Mouse (Mus musculus) forebrain, embryonic 15.5 days (tissue): ENCODE results near the gene Tspyl4. TPM values are rescaled to one million over a fixed set of nuclear protein-coding genes. Genes with fewer than 3 reads are reported as not detected.

Source experiments
- ATAC-seq: fragments of 200-750 bp; cut with Nextera tagmentation; replicated peaks from 2 replicates; pipeline ENCODE4 v1.8.0; 2017; ENCODE audit warnings: mild to moderate bottlenecking, moderate TSS enrichment, moderate library complexity
- H3K27ac ChIP-seq: fragments of 300-500 bp; sonication (generic); replicated peaks from 2 replicates; pipeline ENCODE4 v1.5.1; 2015; ENCODE audit warnings: mild to moderate bottlenecking, inconsistent platforms
- H3K27me3 ChIP-seq: fragments of 300-500 bp; sonication (generic); 2 replicates; pipeline ENCODE4 v1.6.1; 2015; ENCODE audit warnings: inconsistent platforms
- H3K36me3 ChIP-seq: fragments of 300-500 bp; sonication (generic); 2 replicates; pipeline ENCODE4 v1.6.1; 2015; ENCODE audit warnings: mild to moderate bottlenecking, inconsistent platforms
- H3K4me1 ChIP-seq: fragments of 300-500 bp; sonication (generic); 2 replicates; pipeline ENCODE4 v1.6.1; 2015; ENCODE audit warnings: inconsistent platforms
- H3K4me2 ChIP-seq: fragments of 300-500 bp; sonication (generic); replicated peaks from 2 replicates; pipeline ENCODE4 v1.6.1; 2015; ENCODE audit warnings: mild to moderate bottlenecking, inconsistent platforms
- H3K4me3 ChIP-seq: fragments of 300-500 bp; sonication (generic); 2 replicates; pipeline ENCODE4 v1.5.1; 2015; ENCODE audit warnings: mild to moderate bottlenecking, inconsistent platforms
- H3K9ac ChIP-seq: fragments of 300-500 bp; sonication (generic); replicated peaks from 2 replicates; pipeline ENCODE4 v1.6.1; 2015; ENCODE audit warnings: mild to moderate bottlenecking, inconsistent platforms
- H3K9me3 ChIP-seq: fragments of 300-500 bp; sonication (generic); 2 replicates; pipeline ENCODE4 v1.6.1; 2016; ENCODE audit warnings: inconsistent platforms
- WGBS: fragments of 180-500 bp; shearing (Covaris S2); methylation state at CpG from one replicate; pipeline ENCODE4 v1.1.7; 2015; ENCODE audit warnings: mixed read lengths; 5-methylcytosine and 5-hydroxymethylcytosine counted together
- polyA plus RNA-seq: library from polyadenylated mRNA; unstranded; fragments of >200 nt; fragmentation: Nextera tagmentation; extraction: Ambion mirVana; gene quantifications from 2 replicates; pipeline ENCODE4 v1.2.1, GENCODE M21; 2015

The Tspyl4 gene
- polyA plus RNA-seq, 1 experiment from 2014 or later: 196 TPM

DNA sequence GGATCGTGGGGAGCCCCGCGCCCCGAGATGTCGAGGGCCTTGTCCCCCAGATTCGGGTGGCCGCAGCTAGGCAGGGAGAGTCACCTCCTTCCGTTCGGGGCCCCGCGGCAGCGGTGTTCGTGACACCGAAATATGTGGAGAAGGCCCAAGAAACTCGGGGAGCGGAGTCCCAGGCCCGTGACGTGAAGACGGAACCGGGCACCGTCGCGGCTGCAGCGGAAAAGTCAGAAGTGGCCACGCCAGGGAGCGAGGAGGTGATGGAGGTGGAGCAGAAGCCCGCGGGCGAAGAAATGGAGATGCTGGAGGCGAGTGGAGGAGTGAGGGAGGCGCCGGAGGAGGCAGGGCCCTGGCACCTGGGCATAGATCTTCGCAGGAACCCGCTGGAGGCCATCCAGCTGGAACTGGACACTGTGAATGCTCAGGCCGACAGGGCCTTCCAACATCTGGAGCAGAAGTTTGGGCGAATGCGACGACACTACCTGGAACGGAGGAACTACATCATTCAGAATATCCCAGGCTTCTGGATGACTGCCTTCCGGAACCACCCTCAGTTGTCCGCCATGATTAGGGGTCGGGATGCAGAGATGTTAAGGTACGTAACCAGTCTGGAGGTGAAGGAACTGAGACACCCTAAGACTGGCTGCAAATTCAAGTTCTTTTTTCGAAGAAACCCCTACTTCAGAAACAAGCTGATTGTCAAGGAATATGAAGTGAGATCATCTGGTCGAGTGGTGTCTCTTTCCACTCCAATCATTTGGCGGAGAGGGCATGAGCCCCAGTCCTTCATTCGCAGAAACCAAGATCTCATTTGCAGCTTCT, 14.6 kb upstream of the Tspyl4 start:
- peaks cover 10% of the 10 kb centered on the region for H3K36me3 ChIP-seq
- peaks cover 23% of the 10 kb centered on the region for H3K4me1 ChIP-seq
- no peaks in the 10 kb centered on the region for H3K27me3 ChIP-seq
- peak overlapping the region; percentile 97 for H3K9ac ChIP-seq
- peak overlapping the region; percentile 99 for H3K4me3 ChIP-seq
- ATAC-seq: no peak; the same call in 1 of the 2 replicates
- 3% methylated on average over 47 of the region's 47 CpGs for WGBS
- peak overlapping the region; percentile 90 for H3K27ac ChIP-seq
- H3K9me3 ChIP-seq: no peaks in the 10 kb centered on the region
- peak overlapping the region; percentile 79 for H3K4me2 ChIP-seq

DNA sequence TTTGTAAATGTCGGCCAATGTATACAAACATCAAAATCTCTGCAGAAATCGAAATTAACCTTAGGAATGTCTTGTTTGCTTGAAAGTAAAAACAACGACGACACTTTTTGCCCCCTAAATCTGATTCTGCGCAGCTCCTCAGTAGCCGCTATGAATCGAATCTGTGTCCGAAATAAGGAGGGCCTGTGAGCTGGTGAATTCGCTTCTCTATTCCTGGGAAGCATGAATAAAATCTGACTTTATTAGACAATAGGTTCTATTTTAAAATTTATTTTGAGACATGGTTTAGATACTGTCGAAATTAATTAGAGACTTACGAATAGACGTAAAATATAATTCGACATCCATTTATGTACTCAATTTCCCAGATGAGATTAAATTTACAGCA, 337 bp upstream of the Tspyl4 start:
- peak; percentile 33; the same call in 1 of the 2 replicates for ATAC-seq
- Histone ChIP-seq H3K4me2 (peak overlapping the region; percentile 66), H3K9ac (peak overlapping the region; percentile 76), H3K4me1 (peaks cover 44% of the 10 kb centered on the region), H3K27ac (peak overlapping the region; percentile 100), H3K27me3 (no peaks in the 10 kb centered on the region), H3K9me3 (no peaks in the 10 kb centered on the region), H3K36me3 (no peaks in the 10 kb centered on the region), H3K4me3 (peak overlapping the region; percentile 57)
- 3% methylated on average over 13 of the region's 13 CpGs for WGBS

DNA sequence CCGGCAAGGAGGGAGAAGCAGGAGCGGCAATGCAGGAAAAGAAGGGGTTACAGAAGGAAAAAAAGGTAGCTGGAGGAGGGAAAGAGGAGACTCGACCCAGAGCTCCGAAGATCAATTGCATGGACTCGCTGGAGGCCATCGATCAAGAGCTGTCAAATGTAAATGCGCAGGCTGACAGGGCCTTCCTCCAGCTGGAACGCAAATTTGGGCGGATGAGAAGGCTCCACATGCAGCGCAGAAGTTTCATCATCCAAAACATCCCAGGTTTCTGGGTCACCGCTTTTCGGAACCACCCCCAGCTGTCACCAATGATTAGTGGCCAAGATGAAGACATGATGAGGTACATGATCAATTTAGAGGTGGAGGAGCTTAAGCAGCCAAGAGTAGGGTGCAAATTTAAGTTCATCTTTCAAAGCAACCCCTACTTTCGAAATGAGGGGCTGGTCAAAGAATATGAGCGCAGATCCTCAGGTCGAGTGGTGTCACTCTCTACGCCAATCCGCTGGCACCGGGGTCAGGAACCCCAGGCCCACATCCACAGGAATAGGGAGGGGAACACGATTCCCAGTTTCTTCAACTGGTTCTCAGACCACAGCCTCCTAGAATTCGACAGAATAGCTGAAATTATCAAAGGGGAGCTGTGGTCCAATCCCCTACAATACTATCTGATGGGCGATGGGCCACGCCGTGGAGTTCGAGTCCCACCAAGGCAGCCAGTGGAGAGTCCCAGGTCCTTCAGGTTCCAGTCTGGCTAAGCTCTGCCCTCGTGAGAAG, 925 bp downstream of the Tspyl4 start:
- WGBS: 46% methylated on average over 25 of the region's 25 CpGs
- Histone ChIP-seq H3K9me3 (no peaks in the 10 kb centered on the region), H3K4me1 (peaks cover 53% of the 10 kb centered on the region), H3K4me2 (peak overlapping the region; percentile 66), H3K9ac (peak overlapping the region; percentile 76), H3K36me3 (peaks cover 3% of the 10 kb centered on the region), H3K4me3 (peak overlapping the region; percentile 57), H3K27ac (peak overlapping the region; percentile 100), H3K27me3 (no peaks in the 10 kb centered on the region)
- ATAC-seq: no peak

- 5% methylated on average over 5 of the region's 5 CpGs for WGBS
- Histone ChIP-seq H3K9me3 (no peaks in the 10 kb centered on the region), H3K4me2 (peak overlapping the region; percentile 66), H3K27me3 (no peaks in the 10 kb centered on the region), H3K27ac (0 out of 2 replicates have a peak overlapping the region, but pooled peaks have one; percentile 47), H3K4me1 (peaks cover 54% of the 10 kb centered on the region), H3K36me3 (peaks cover 3% of the 10 kb centered on the region), H3K9ac (peak overlapping the region; percentile 52), H3K4me3 (peak overlapping the region; percentile 57)
- no peak for ATAC-seq
These were observed 3.1 kb downstream of the Tspyl4 start for GRCm38 (mm10) chr10:34300368-34300767.

GRCm38 (mm10) chr10:34307070-34307469, 9.8 kb downstream of the Tspyl4 start:
- H3K36me3 ChIP-seq: peaks cover 3% of the 10 kb centered on the region
- no peak for ATAC-seq
- peaks cover 9% of the 10 kb centered on the region for H3K4me1 ChIP-seq
- H3K9me3 ChIP-seq: no peaks in the 10 kb centered on the region
- no peak overlapping the region for H3K27ac ChIP-seq
- no peak overlapping the region for H3K4me2 ChIP-seq
- no peak overlapping the region for H3K4me3 ChIP-seq
- H3K9ac ChIP-seq: no peak overlapping the region
- no peaks in the 10 kb centered on the region for H3K27me3 ChIP-seq

DNA sequence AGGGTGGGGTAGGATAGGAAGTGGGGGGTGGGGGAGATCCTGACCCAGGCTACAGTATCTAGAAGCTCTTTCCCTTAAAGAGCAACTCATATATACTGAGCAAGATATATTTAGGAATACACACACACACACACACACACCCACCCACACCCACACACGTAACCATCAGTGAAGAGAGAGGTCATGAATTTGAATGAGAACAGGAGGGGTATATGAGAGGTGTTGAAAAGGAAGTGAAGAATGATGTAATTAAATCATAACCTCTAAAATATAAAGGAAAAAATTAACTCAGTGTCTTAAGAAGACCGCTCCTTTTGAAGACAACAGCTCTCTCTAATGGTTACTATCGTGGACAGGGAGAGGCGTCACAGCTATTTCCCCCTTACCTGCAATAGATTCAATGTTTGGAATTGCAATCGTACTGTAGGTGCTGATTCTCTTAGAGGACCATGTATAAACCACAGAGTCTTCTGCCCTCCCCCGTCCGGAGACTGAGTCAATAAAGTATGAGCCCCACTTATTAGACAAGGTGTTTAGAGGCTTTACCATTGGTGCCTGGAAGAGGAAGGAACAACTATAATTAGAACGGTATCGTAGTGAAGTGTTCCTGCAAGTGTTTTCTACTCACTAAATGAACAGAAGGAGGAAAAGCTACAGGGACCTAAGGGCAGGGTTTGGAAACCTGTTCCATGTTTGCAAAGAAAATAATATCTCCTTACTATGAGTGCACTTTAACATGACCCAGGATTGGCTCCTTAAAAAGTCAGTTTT, 12.9 kb downstream of the Tspyl4 start:
- no peak for ATAC-seq
- WGBS: 96% methylated on average over 9 of the region's 9 CpGs
- H3K4me2 ChIP-seq: no peak overlapping the region
- H3K27ac ChIP-seq: no peak overlapping the region
- no peak overlapping the region for H3K9ac ChIP-seq
- no peaks in the 10 kb centered on the region for H3K27me3 ChIP-seq
- H3K9me3 ChIP-seq: no peaks in the 10 kb centered on the region
- H3K4me1 ChIP-seq: no peaks in the 10 kb centered on the region
- no peak overlapping the region for H3K4me3 ChIP-seq
- H3K36me3 ChIP-seq: no peaks in the 10 kb centered on the region

DNA sequence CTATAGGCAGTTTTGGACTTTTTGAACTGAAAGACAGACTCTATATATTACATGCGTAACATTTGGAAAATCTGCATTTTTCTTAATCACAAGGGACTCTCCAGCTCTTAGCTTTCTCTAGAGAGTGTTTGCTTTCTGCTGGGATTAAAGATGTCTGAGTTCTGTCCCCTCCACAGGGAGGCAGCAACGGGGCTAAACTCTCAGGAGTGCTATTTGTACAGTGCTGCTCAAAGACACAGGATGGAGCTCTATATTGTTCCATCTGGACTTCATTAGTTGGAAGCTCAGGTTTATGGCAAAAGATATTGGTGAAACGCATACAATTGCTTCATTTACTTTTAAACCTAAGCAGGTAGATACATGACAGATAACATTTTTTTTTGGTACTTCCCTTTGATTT, 15.3 kb downstream of the Tspyl4 start:
- H3K4me1 ChIP-seq: peaks cover 19% of the 10 kb centered on the region
- no peak for ATAC-seq
- no peaks in the 10 kb centered on the region for H3K9me3 ChIP-seq
- no peaks in the 10 kb centered on the region for H3K27me3 ChIP-seq
- no peak overlapping the region for H3K4me2 ChIP-seq
- no peak overlapping the region for H3K27ac ChIP-seq
- no peak overlapping the region for H3K9ac ChIP-seq
- H3K36me3 ChIP-seq: no peaks in the 10 kb centered on the region
- 70% methylated on average over 3 of the region's 3 CpGs for WGBS
- no peak overlapping the region for H3K4me3 ChIP-seq

DNA sequence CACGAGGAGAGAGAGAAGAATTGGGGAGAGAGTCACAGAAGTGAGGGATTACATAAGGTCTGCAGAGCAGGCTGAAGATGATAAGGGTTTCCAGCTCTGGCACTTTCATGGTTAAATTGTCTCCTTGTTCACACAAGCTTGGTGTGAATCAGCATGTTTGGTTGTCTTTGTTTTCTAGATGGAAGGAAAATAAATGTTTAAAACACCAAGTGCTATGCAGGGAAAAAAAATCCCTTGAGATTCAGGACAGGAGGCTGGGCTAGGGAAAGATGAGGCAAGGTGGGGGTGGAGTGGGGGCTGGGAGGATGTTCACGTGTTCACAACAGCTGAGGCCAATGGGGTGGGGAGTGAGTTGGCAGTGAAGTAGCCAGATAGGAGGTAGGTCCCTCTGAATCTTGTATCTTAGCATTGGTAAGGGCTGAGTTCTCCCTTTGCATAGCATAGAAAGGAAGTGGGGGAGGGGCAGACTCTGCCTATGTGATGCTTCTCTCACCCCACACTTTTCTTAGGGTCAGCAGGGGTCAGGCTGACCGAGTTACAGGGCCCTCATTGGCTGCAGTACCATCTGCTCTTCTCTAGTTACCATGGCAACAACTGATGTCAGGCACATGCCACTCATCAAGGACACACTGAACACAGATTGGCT, 19.5 kb downstream of the Tspyl4 start:
- Histone ChIP-seq H3K4me2 (peak overlapping the region; percentile 34), H3K4me1 (peaks cover 21% of the 10 kb centered on the region), H3K27me3 (no peaks in the 10 kb centered on the region), H3K9me3 (no peaks in the 10 kb centered on the region), H3K9ac (no peak overlapping the region), H3K36me3 (no peaks in the 10 kb centered on the region), H3K4me3 (peak overlapping the region; percentile 21), H3K27ac (peak overlapping the region; percentile 79)
- ATAC-seq: peak; percentile 94
- WGBS: 4% methylated on average over 3 of the region's 3 CpGs

DNA sequence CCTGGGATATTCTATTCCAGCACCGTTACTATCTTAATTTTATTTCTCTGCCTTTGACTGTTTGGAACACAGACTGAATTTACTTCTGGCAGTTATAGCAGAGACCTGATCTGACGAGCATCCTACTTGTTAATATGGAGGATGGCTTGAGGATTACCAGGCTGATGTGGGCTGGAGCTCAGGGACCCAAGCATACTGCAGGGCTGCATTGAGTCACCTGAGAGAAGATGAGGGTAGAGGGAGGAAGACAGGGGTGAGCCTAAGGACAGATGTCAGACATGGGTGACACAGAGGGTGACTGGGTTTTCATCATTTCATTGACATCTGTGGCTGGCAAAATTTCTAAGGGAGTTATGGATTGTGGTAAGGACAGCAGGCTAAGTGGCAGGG, 20.0 kb downstream of the Tspyl4 start:
- no peak overlapping the region for H3K9ac ChIP-seq

DNA sequence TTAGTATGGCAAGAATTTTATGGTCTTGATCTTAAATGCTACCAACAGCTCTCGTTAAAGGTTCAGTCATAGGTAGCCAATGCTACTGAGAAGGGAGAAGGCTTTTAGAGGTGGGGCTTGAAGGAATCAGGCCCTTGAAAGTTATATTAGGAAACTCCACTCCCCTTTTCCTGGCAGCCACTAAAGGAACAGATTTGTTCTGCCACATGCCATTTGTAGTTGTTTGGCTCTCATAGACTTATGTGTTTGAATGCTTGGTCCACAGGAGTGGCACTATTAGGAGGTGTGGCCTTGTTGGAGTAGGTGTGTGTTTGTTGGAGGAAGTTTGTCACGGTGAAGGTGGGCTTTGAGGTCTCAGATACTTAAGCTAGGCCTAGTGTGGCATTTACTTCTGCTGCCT, 23.6 kb downstream of the Tspyl4 start:
- no peak overlapping the region for H3K4me3 ChIP-seq
- no peaks in the 10 kb centered on the region for H3K9me3 ChIP-seq
- H3K9ac ChIP-seq: no peak overlapping the region
- H3K4me1 ChIP-seq: peaks cover 18% of the 10 kb centered on the region
- no peak for ATAC-seq
- 76% methylated on average over 2 of the region's 2 CpGs for WGBS
- no peaks in the 10 kb centered on the region for H3K36me3 ChIP-seq
- no peaks in the 10 kb centered on the region for H3K27me3 ChIP-seq
- no peak overlapping the region for H3K27ac ChIP-seq
- H3K4me2 ChIP-seq: no peak overlapping the region

More for the DNA sequence above, 20.0 kb downstream of the Tspyl4 start:
- H3K36me3 ChIP-seq: no peaks in the 10 kb centered on the region
- H3K27me3 ChIP-seq: no peaks in the 10 kb centered on the region
- H3K4me2 ChIP-seq: peak overlapping the region; percentile 34
- peak overlapping the region; percentile 79 for H3K27ac ChIP-seq
- WGBS: 9% methylated on average over 2 of the region's 2 CpGs
- H3K4me1 ChIP-seq: peaks cover 21% of the 10 kb centered on the region
- ATAC-seq: peak; percentile 69; the same call in 1 of the 2 replicates
- no peaks in the 10 kb centered on the region for H3K9me3 ChIP-seq
- H3K4me3 ChIP-seq: no peak overlapping the region; the same call in 1 of the 2 replicates

DNA sequence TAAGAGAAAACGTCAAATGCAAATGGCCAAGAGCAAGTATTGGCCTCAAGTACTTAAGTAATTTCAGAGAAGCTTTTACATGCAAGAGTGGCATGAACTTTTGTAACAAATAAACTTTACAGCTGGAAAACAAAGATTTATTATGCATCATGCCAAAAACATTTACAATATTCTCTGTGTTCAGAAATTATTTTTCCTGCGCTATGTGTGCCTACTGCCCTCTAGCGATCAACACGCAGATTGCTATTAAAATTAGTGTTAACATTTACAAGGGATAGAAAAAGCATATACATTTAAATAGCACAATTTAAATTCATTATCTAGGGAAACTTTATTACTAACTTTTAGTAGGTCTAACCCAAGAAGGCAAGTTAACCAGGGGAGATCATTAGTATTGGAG, 29.5 kb downstream of the Tspyl4 start:
- Histone ChIP-seq H3K36me3 (no peaks in the 10 kb centered on the region), H3K4me3 (no peak overlapping the region), H3K27me3 (no peaks in the 10 kb centered on the region), H3K4me2 (no peak overlapping the region), H3K4me1 (no peaks in the 10 kb centered on the region), H3K27ac (no peak overlapping the region), H3K9me3 (no peaks in the 10 kb centered on the region), H3K9ac (no peak overlapping the region)
- 21% methylated on average over 4 of the region's 4 CpGs for WGBS
- ATAC-seq: no peak
